7 mouse cellular contexts compared by ENCODE assay signal in the genomic region with DNA sequence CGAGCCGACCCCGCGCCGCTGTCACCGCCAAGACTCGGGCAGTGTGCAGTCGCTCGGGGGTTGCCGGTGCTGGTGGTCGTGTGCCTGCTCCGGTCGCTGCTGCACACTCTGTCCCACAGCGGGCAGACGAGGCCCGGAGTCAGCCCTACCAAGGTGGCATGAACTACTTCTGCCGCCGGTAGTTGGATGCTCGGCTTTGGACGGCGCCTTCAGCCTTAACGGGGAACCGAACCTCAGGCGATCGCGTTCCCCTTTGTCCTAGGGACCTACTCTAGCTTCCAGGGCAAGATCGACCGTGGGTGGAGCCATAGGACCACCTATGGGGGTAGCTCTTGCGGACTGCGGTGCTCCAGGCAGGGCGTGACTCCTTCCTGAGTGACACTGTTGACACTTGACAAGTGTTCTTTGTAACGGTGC. TPM values are rescaled to one million over a fixed set of nuclear protein-coding genes. Genes with fewer than 3 reads are reported as not detected.
DNase-seq lines count a peak whose midpoint lies in the region; ATAC-seq and TF ChIP-seq lines count a peak whose summit lies in the region.

No protein-coding gene starts in this region.

- peak; percentile 88 for DNase-seq in 416B (ENCODE audit: low read depth)
- DNase-seq in embryonic facial prominence, embryonic 11.5 days (ENCODE audit: low spot score): peak; percentile 63
- DNase-seq in midbrain, embryonic 11.5 days (ENCODE audit: low spot score, missing footprints): peak; percentile 95
- peak; percentile 59 for DNase-seq in thymus, postnatal 0 days (ENCODE audit: low spot score)
- DNase-seq in right cerebral cortex, adult 2 months (ENCODE audit: low spot score in 2 of 2): no peak

- TF ChIP-seq CTCF in C2C12 (IDR thresholded peaks at IDR 0.05; ENCODE audit: control insufficient read depth, insufficient read depth, insufficient read length): no peak

- peaks cover 25% of the 10 kb centered on the region for H3K79me3 ChIP-seq in C2C12 (ENCODE audit: low read depth)

- H3ac ChIP-seq in C2C12 (ENCODE audit: control insufficient read depth, insufficient read length, low read depth): peak overlapping the region; percentile 76

- peak overlapping the region; percentile 74 for H3K4me3 ChIP-seq in C2C12 (ENCODE audit: insufficient read depth, poor library complexity, severe bottlenecking)
- H3K4me3 ChIP-seq in embryonic facial prominence, embryonic 11.5 days (ENCODE audit: low read depth, low read length): peak overlapping the region; percentile 71
- H3K4me3 ChIP-seq in hindbrain, embryonic 16.5 days (ENCODE audit: low read length): peak overlapping the region; percentile 63
- peak overlapping the region; percentile 85 for H3K4me3 ChIP-seq in midbrain, embryonic 11.5 days (ENCODE audit: low read depth, low read length)

- no peaks in the 10 kb centered on the region for H3K4me1 ChIP-seq in embryonic facial prominence, embryonic 11.5 days (ENCODE audit: control insufficient read depth, insufficient read depth, low read length)
- H3K4me1 ChIP-seq in hindbrain, embryonic 16.5 days (ENCODE audit: control insufficient read depth, insufficient read depth, low read depth, low read length): peaks cover 4% of the 10 kb centered on the region
- peaks cover 5% of the 10 kb centered on the region; the same call in 1 of the 2 replicates for H3K4me1 ChIP-seq in midbrain, embryonic 11.5 days (ENCODE audit: control insufficient read depth, insufficient read depth, low read length)

- H3K9ac ChIP-seq in embryonic facial prominence, embryonic 11.5 days (replicated peaks; ENCODE audit: low read length): peak overlapping the region; percentile 83
- H3K9ac ChIP-seq in hindbrain, embryonic 16.5 days (ENCODE audit: low read depth, low read length): peak overlapping the region; percentile 78
- H3K9ac ChIP-seq in midbrain, embryonic 11.5 days (ENCODE audit: low read length): peak overlapping the region; percentile 74

- no peaks in the 10 kb centered on the region for H3K36me3 ChIP-seq in C2C12 (ENCODE audit: control insufficient read depth, insufficient read depth)
- no peaks in the 10 kb centered on the region for H3K36me3 ChIP-seq in embryonic facial prominence, embryonic 11.5 days (replicated peaks; ENCODE audit: control insufficient read depth, insufficient read depth, low read depth, low read length)
- no peaks in the 10 kb centered on the region for H3K36me3 ChIP-seq in hindbrain, embryonic 16.5 days (ENCODE audit: control insufficient read depth, insufficient read depth, low read length)
- H3K36me3 ChIP-seq in midbrain, embryonic 11.5 days (ENCODE audit: control insufficient read depth, insufficient read depth, low read length): no peaks in the 10 kb centered on the region

- peak overlapping the region; percentile 83 for H3K4me2 ChIP-seq in embryonic facial prominence, embryonic 11.5 days (ENCODE audit: low read depth, low read length)
- H3K4me2 ChIP-seq in hindbrain, embryonic 16.5 days (ENCODE audit: low read length): peak overlapping the region; percentile 98
- H3K4me2 ChIP-seq in midbrain, embryonic 11.5 days: peak overlapping the region; percentile 65

- H3K79me2 ChIP-seq in C2C12 (ENCODE audit: control insufficient read depth, insufficient read depth): peaks cover 52% of the 10 kb centered on the region

- no peaks in the 10 kb centered on the region for H3K9me3 ChIP-seq in embryonic facial prominence, embryonic 11.5 days (replicated peaks; ENCODE audit: control insufficient read depth, low read length)
- H3K9me3 ChIP-seq in hindbrain, embryonic 16.5 days (ENCODE audit: control insufficient read depth, low read length): no peaks in the 10 kb centered on the region
- H3K9me3 ChIP-seq in midbrain, embryonic 11.5 days (ENCODE audit: control insufficient read depth, low read length): no peaks in the 10 kb centered on the region

- under 1% methylated on average over 32 of the region's 32 CpGs for WGBS in embryonic facial prominence, embryonic 11.5 days
- WGBS in hindbrain, embryonic 16.5 days: under 1% methylated on average over 29 of the region's 32 CpGs
- under 1% methylated on average over 32 of the region's 32 CpGs for WGBS in midbrain, embryonic 11.5 days

- H3K27me3 ChIP-seq in C2C12 (ENCODE audit: control insufficient read depth, insufficient read depth, insufficient read length): no peaks in the 10 kb centered on the region
- no peaks in the 10 kb centered on the region for H3K27me3 ChIP-seq in embryonic facial prominence, embryonic 11.5 days (ENCODE audit: control insufficient read depth, insufficient read depth, low read length)
- H3K27me3 ChIP-seq in hindbrain, embryonic 16.5 days (replicated peaks; ENCODE audit: control insufficient read depth, insufficient read depth, low read length): no peaks in the 10 kb centered on the region
- H3K27me3 ChIP-seq in midbrain, embryonic 11.5 days (ENCODE audit: control insufficient read depth, insufficient read depth, low read length): no peaks in the 10 kb centered on the region

- ATAC-seq in embryonic facial prominence, embryonic 11.5 days (replicated peaks; ENCODE audit: insufficient number of reproducible peaks, low FRiP score, low TSS enrichment, low read depth): peak; percentile 87
- ATAC-seq in hindbrain, embryonic 16.5 days: peak; percentile 83
- peak; percentile 79 for ATAC-seq in midbrain, embryonic 11.5 days (ENCODE audit: low FRiP score)

- H3K27ac ChIP-seq in embryonic facial prominence, embryonic 11.5 days (replicated peaks; ENCODE audit: low read depth, low read length): peak overlapping the region; percentile 31; the same call in 1 of the 2 replicates
- no peak overlapping the region for H3K27ac ChIP-seq in hindbrain, embryonic 16.5 days (ENCODE audit: low read depth, low read length)
- H3K27ac ChIP-seq in midbrain, embryonic 11.5 days (ENCODE audit: low read depth, low read length): 0 out of 2 replicates have a peak overlapping the region, but pooled peaks have one; percentile 27

TF ChIP-seq in C2C12, 6 proteins besides CTCF, POLR2A, EP300 and RAD21:
- TF ChIP-seq USF1 (IDR thresholded peaks at IDR 0.05; ENCODE audit: low read depth): no peak
- no peak for TF ChIP-seq MAX (IDR thresholded peaks at IDR 0.05)
- TF ChIP-seq MYOG (IDR thresholded peaks at IDR 0.05; ENCODE audit: control insufficient read depth, extremely low read depth, insufficient read length): no peak
- TF ChIP-seq FOSL1 (IDR thresholded peaks at IDR 0.05; ENCODE audit: insufficient read depth, low read length, poor library complexity, severe bottlenecking): no peak
- no peak for TF ChIP-seq MYOD1 (IDR thresholded peaks at IDR 0.05; ENCODE audit: control insufficient read depth, insufficient read length, low read depth)
- TF ChIP-seq CEBPB (IDR thresholded peaks at IDR 0.05; ENCODE audit: low read depth): no peak
TF ChIP-seq in C2C12: peak in this region for 0.

RNA-seq across cellular contexts. Expression of gene Depdc1b, which starts 0.4 kb away (rescaled TPM):
- 7.8 TPM for polyA plus RNA-seq in C2C12 (2012; fragmentation: generic; extraction: Trizol)
- 15.7 and 19.2 TPM in 2 replicates for polyA plus RNA-seq in embryonic facial prominence, embryonic 11.5 days (2014; fragmentation: Nextera tagmentation; extraction: Ambion mirVana)
- 1.7 and 2.0 TPM in 2 replicates for polyA plus RNA-seq in hindbrain, embryonic 16.5 days (2015; fragmentation: Nextera tagmentation; extraction: Ambion mirVana)
- polyA plus RNA-seq in midbrain, embryonic 11.5 days (2014; fragmentation: Nextera tagmentation; extraction: Ambion mirVana): 16.8 and 17.3 TPM in 2 replicates
- 11.9 and 14.3 TPM in 2 replicates for polyA plus RNA-seq in thymus, postnatal 0 days (2015; fragmentation: Nextera tagmentation; extraction: Ambion mirVana)

Comparison
In these comparisons a context has a peak if more than half of its experiments do, and no peak if none do; other contexts are left out.
1. DNase-seq: peak in 416B (single experiment), embryonic facial prominence, embryonic 11.5 days (single experiment), midbrain, embryonic 11.5 days (single experiment) and thymus, postnatal 0 days (single experiment); none in right cerebral cortex, adult 2 months (0 of 2).
2. Peak in every context shown above with its lines, with median percentiles within 50 percentile points of each other: H3K4me3 ChIP-seq, ATAC-seq, H3K4me2 ChIP-seq and H3K9ac ChIP-seq.